Mouse (Mus musculus): ENCODE measurements around the gene Sys1. TPM values are rescaled to one million over a fixed set of nuclear protein-coding genes. Genes with fewer than 3 reads are reported as not detected.
A peak's percentile ranks its signal among the peaks of the same experiment; 100 is the strongest.

The Sys1 gene
- polyA plus RNA-seq, 1 experiment = 75.4 TPM

DNA sequence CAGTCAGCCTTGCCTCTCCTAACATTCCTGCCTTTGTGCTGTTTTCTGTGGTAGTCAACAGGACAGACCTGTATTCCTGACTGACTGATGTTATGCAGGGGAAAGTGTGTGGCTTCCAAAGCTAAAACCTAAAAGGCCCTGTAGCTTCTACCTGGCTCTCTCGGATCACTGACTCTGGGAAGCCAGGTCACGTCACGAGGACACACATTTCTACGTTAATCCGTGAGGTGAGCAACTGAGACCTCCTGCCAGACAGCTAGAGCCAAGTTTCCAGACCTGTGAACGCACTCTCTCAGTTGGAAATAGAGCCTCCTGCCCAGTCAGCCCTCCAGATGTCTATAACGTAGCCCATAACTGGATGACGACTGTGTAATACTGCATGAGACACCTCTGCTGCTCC lies 34.8 kb upstream of the Sys1 start:
- H3K4me1 ChIP-seq (ENCODE audit: control insufficient read depth, insufficient read depth, low read length) = no peaks in the 10 kb centered on the region
- H3K27ac ChIP-seq (ENCODE audit: insufficient read depth, low read length) = no peak overlapping the region
- DNase-seq = no peak
- WGBS = 67% methylated on average over 8 of the region's 8 CpGs
- H3K27me3 ChIP-seq (ENCODE audit: control insufficient read depth, insufficient read depth, low read length) = no peaks in the 10 kb centered on the region
- no peak for TF ChIP-seq POLR2A (IDR thresholded peaks at IDR 0.05; ENCODE audit: borderline replicate concordance, insufficient read depth, low read length)
- no peak for TF ChIP-seq CTCF (IDR thresholded peaks at IDR 0.05; ENCODE audit: borderline replicate concordance, insufficient read depth, low read depth, low read length)
- no peak overlapping the region for H3K4me3 ChIP-seq (replicated peaks; ENCODE audit: insufficient read depth, low read depth, low read length)

GRCm38 (mm10) chr2:164422675-164423393 lies 33.9 kb upstream of the Sys1 start:
- WGBS = 79% methylated on average over 15 of the region's 15 CpGs
- H3K27ac ChIP-seq (ENCODE audit: insufficient read depth, low read length) = peak overlapping the region; percentile 16; the same call in 1 of the 2 replicates
- TF ChIP-seq CTCF (IDR thresholded peaks at IDR 0.05; ENCODE audit: borderline replicate concordance, insufficient read depth, low read depth, low read length) = no peak
- no peak for TF ChIP-seq POLR2A (IDR thresholded peaks at IDR 0.05; ENCODE audit: borderline replicate concordance, insufficient read depth, low read length)
- H3K4me1 ChIP-seq (ENCODE audit: control insufficient read depth, insufficient read depth, low read length) = no peaks in the 10 kb centered on the region
- no peak for DNase-seq
- H3K4me3 ChIP-seq (replicated peaks; ENCODE audit: insufficient read depth, low read depth, low read length) = no peak overlapping the region
- no peaks in the 10 kb centered on the region for H3K27me3 ChIP-seq (ENCODE audit: control insufficient read depth, insufficient read depth, low read length)

- Histone ChIP-seq H3K4me3 (replicated peaks; ENCODE audit: insufficient read depth, low read depth, low read length) (no peak overlapping the region), H3K4me1 (ENCODE audit: control insufficient read depth, insufficient read depth, low read length) (no peaks in the 10 kb centered on the region), H3K27me3 (ENCODE audit: control insufficient read depth, insufficient read depth, low read length) (no peaks in the 10 kb centered on the region), H3K27ac (ENCODE audit: insufficient read depth, low read length) (peak overlapping the region; percentile 16; the same call in 1 of the 2 replicates)
- peak in 1 of 2 experiments; percentile 34 for DNase-seq
- TF ChIP-seq POLR2A (IDR thresholded peaks at IDR 0.05; ENCODE audit: borderline replicate concordance, insufficient read depth, low read length) = no peak
- TF ChIP-seq CTCF (IDR thresholded peaks at IDR 0.05; ENCODE audit: borderline replicate concordance, insufficient read depth, low read depth, low read length) = no peak
- 56% methylated on average over 11 of the region's 11 CpGs for WGBS
Measured at GRCm38 (mm10) chr2:164423464-164423863, 33.3 kb upstream of the Sys1 start.

DNA sequence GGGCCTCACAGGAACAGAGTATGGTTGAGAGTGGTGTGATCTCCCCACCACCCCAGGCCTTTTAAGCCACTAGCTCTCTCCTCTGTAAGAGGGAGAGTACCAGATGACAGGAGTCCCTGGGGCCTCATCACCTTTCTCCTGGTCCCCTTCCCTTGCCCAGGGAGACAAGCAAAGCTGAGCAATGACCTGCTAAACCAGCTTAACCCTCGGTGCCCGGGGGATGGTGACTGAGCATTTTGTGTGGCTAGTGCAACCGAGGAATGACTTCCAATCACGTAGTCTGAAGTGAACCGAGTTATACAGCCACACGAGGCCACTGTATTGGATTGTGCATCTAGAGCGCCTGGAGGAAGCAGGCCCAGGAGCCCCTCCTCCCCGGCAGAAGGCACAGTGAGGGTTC lies 32.4 kb upstream of the Sys1 start:
- Histone ChIP-seq H3K27ac (ENCODE audit: insufficient read depth, low read length) (no peak overlapping the region), H3K4me1 (ENCODE audit: control insufficient read depth, insufficient read depth, low read length) (no peaks in the 10 kb centered on the region), H3K27me3 (ENCODE audit: control insufficient read depth, insufficient read depth, low read length) (no peaks in the 10 kb centered on the region), H3K4me3 (replicated peaks; ENCODE audit: insufficient read depth, low read depth, low read length) (no peak overlapping the region)
- no peak for DNase-seq
- WGBS = 87% methylated on average over 8 of the region's 8 CpGs
- TF ChIP-seq CTCF (IDR thresholded peaks at IDR 0.05; ENCODE audit: borderline replicate concordance, insufficient read depth, low read depth, low read length) (no peak), POLR2A (IDR thresholded peaks at IDR 0.05; ENCODE audit: borderline replicate concordance, insufficient read depth, low read length) (no peak)

GRCm38 (mm10) chr2:164425401-164425800 lies 31.4 kb upstream of the Sys1 start:
- TF ChIP-seq CTCF (IDR thresholded peaks at IDR 0.05; ENCODE audit: borderline replicate concordance, insufficient read depth, low read depth, low read length) (no peak), POLR2A (IDR thresholded peaks at IDR 0.05; ENCODE audit: borderline replicate concordance, insufficient read depth, low read length) (no peak)
- no peak for DNase-seq
- no peaks in the 10 kb centered on the region for H3K4me1 ChIP-seq (ENCODE audit: control insufficient read depth, insufficient read depth, low read length)
- H3K27me3 ChIP-seq (ENCODE audit: control insufficient read depth, insufficient read depth, low read length) = no peaks in the 10 kb centered on the region
- H3K4me3 ChIP-seq (replicated peaks; ENCODE audit: insufficient read depth, low read depth, low read length) = no peak overlapping the region
- no peak overlapping the region for H3K27ac ChIP-seq (ENCODE audit: insufficient read depth, low read length)
- 24% methylated on average over 5 of the region's 5 CpGs for WGBS

GRCm38 (mm10) chr2:164426121-164426520 lies 30.6 kb upstream of the Sys1 start:
- TF ChIP-seq CTCF (IDR thresholded peaks at IDR 0.05; ENCODE audit: borderline replicate concordance, insufficient read depth, low read depth, low read length) (no peak), POLR2A (IDR thresholded peaks at IDR 0.05; ENCODE audit: borderline replicate concordance, insufficient read depth, low read length) (no peak)
- H3K27me3 ChIP-seq (ENCODE audit: control insufficient read depth, insufficient read depth, low read length) = no peaks in the 10 kb centered on the region
- WGBS = 41% methylated on average over 12 of the region's 12 CpGs
- no peaks in the 10 kb centered on the region for H3K4me1 ChIP-seq (ENCODE audit: control insufficient read depth, insufficient read depth, low read length)
- DNase-seq = no peak
- no peak overlapping the region for H3K27ac ChIP-seq (ENCODE audit: insufficient read depth, low read length)
- no peak overlapping the region for H3K4me3 ChIP-seq (replicated peaks; ENCODE audit: insufficient read depth, low read depth, low read length)

DNA sequence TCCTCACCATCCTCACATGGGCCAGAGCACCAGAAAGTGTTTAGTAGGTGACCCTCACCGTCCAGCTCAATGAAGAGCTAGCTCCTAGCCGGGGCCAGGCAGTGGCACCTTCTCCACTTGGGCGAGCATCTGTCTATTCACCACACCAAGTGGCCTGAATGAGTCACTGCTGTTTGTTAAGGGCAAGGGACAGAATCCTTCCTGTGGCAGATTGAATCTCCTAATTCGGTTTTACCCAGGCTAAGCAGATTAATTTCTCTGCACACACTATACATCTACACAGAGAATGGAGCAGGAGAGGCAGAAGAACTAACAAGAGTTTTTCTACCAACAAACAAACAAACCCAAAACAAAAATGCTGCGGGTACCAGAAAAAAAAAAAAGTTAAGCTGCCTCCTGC lies 29.8 kb upstream of the Sys1 start:
- Histone ChIP-seq H3K4me3 (replicated peaks; ENCODE audit: insufficient read depth, low read depth, low read length) (no peak overlapping the region), H3K27ac (ENCODE audit: insufficient read depth, low read length) (no peak overlapping the region), H3K4me1 (ENCODE audit: control insufficient read depth, insufficient read depth, low read length) (no peaks in the 10 kb centered on the region), H3K27me3 (ENCODE audit: control insufficient read depth, insufficient read depth, low read length) (no peaks in the 10 kb centered on the region)
- WGBS = 88% methylated on average over 5 of the region's 5 CpGs
- TF ChIP-seq CTCF (IDR thresholded peaks at IDR 0.05; ENCODE audit: borderline replicate concordance, insufficient read depth, low read depth, low read length) = no peak
- TF ChIP-seq POLR2A (IDR thresholded peaks at IDR 0.05; ENCODE audit: borderline replicate concordance, insufficient read depth, low read length) = no peak
- DNase-seq = no peak

DNA sequence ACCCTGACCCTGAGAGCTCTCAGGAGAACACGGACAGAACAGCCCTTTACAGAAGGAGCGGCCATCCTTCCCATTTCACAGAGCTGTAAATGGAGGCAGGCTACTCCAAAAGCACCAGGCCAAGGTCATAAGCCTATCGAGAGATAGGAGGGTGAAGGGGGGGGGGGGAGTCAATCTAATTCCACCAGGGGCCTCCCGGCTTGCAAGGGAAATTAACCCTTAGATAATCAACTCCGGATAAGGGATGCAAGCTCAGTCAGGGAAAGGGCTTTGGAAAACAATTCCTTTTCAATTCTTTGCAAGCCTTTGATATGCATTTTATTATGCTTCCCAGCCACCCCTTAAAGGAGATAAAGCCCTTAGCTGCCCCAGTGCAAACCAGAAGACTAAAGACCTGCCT lies 28.3 kb upstream of the Sys1 start:
- TF ChIP-seq POLR2A (IDR thresholded peaks at IDR 0.05; ENCODE audit: borderline replicate concordance, insufficient read depth, low read length) (no peak), CTCF (IDR thresholded peaks at IDR 0.05; ENCODE audit: borderline replicate concordance, insufficient read depth, low read depth, low read length) (no peak)
- Histone ChIP-seq H3K4me1 (ENCODE audit: control insufficient read depth, insufficient read depth, low read length) (no peaks in the 10 kb centered on the region), H3K4me3 (replicated peaks; ENCODE audit: insufficient read depth, low read depth, low read length) (no peak overlapping the region), H3K27ac (ENCODE audit: insufficient read depth, low read length) (no peak overlapping the region), H3K27me3 (ENCODE audit: control insufficient read depth, insufficient read depth, low read length) (no peaks in the 10 kb centered on the region)
- DNase-seq = no peak
- WGBS = 53% methylated on average over 5 of the region's 5 CpGs

Data from cerebellum, adult 2 months (tissue).